Mouse (Mus musculus): ENCODE data around the gene Sult1c1.
"Not testable (repeated sequence)": the region's sequence is repeated elsewhere in the genome, so short reads cannot be mapped to it uniquely, and the experiment has no call there.

Sult1c1 gene

DNA sequence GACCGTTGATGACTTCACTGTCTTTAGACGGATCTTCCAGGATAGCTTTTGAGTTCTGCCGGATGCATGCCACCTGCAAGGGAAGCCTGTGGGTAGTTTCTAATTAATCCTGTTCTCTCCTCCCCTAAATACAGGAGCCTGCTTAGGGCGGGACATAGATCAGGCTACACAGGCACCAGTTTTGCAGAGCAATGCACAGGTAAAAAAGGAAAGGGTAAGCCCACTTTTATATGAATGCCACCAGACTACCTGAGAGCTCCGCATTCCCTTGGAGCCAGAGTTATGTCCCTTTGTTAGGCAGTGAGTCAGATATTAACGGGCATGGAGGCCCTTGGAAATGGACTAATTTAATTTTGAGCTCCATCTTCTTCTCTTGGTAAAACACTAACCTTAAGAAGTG lies at the start of gene Sult1c1:
Gene Sult1c1 (minus strand): TSS at position 101 of the 400 bp plus-strand sequence.
- DNase-seq (ENCODE audit: low spot score): no peak

GRCm38 (mm10) chr17:54014204-54014603 lies 23.7 kb upstream of the Sult1c1 start:
- no peak for DNase-seq (ENCODE audit: low spot score)

GRCm38 (mm10) chr17:54011196-54011595 lies 20.7 kb upstream of the Sult1c1 start:
- DNase-seq (ENCODE audit: low spot score): no peak

GRCm38 (mm10) chr17:54010536-54010935 lies 20.1 kb upstream of the Sult1c1 start:
- not testable (repeated sequence) for DNase-seq (ENCODE audit: low spot score)

DNA sequence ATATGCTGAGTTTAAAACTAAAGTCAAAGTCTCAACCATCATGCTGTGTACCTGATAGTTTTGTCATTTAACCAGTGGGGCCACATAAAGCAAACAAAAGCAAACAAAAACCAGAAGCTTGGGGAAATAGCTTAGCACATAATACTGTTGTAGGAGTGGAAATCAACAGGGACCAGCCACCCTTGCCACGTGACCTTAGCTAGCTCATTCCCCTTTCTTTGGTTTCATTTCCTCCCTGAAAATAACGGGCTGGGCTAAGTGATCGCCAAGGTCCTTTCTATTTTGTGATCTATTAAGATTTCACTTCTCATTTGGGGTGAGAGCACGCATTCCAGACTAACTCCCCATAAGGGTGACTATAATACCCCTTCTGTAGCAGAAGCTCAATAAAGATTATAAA lies 13.0 kb upstream of the Sult1c1 start:
- no peak for DNase-seq (ENCODE audit: low spot score)

DNA sequence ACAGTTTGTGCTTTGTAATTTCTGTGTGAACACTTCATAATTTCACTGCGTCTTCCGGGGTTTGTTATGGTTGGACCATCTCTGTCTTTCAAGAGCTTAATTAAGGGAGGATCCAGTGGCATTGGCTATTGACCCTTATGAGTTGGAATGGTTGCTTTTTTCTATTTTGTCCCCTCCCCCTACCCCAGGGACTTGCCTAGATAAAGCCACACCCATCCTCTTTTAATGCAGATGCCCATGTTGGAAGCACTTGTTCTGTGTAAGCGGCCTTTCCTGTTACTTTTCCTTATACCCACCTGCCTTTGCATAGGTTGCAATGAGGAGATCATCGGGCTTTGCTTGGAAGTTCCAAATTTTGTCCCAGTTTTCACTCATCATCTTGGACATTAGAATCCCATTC lies 16.9 kb downstream of the Sult1c1 start:
- DNase-seq (ENCODE audit: low spot score): no peak

- no peak for DNase-seq (ENCODE audit: low spot score)
These were observed 48.8 kb downstream of the Sult1c1 start for GRCm38 (mm10) chr17:53941569-53942162.

DNA sequence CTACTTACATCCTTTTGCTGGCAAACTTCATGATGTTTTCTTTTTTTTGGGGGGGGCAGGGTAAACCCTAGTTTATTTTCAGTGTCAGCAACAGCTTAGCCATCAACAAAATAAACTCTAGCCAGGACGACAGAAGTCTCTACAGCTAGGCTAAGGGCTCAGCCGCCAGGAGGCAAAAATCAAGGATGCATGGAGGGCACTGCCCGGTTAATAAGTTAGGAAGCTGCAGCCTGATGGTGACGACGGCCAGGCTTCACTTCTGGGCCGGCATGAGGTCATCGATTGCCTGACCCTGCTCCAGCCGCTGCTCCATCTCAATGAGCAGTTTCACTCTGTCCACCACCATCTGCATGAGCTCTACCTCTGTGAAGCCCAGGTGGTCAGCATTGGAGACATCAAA lies 49.7 kb downstream of the Sult1c1 start:
- DNase-seq (ENCODE audit: low spot score): no peak
